15 mouse cellular contexts compared by ENCODE assay signal in genomic region chr6:100222927-100223326, GRCm38 (mm10).
"Had no signal": no experiment of that assay in that cellular context is flagged by ENCODE, and none has a peak within 500 bp of the region (broad histone marks: within the 10 kb centered on the region; RNA-seq: fewer than 3 reads in every experiment).

No protein-coding gene starts in this region.

- H3K27me3 ChIP-seq: stomach, embryonic 15.5 days had no signal

- H3K36me3 ChIP-seq: midbrain, embryonic 10.5 days; midbrain, embryonic 12.5 days; stomach, embryonic 15.5 days had no signal

- H3K9me3 ChIP-seq: midbrain, embryonic 10.5 days; midbrain, embryonic 12.5 days; neural tube, embryonic 12.5 days; stomach, embryonic 15.5 days had no signal

- H3K9ac ChIP-seq: lung, embryonic 14.5 days; midbrain, embryonic 12.5 days; neural tube, embryonic 12.5 days; stomach, embryonic 15.5 days had no signal

- DNase-seq: lung, adult 18-20 months; lung, embryonic 14.5 days; lung, postnatal 10 days; lung, postnatal 4 days; midbrain, embryonic 14.5 days; right cerebral cortex, postnatal 14 days; thymus, adult 2 months; thymus, postnatal 25 days; thymus, postnatal 4 days had no signal

- H3K27ac ChIP-seq: midbrain, embryonic 10.5 days; midbrain, embryonic 12.5 days; neural tube, embryonic 12.5 days; stomach, embryonic 15.5 days; stomach, postnatal 0 days had no signal

- H3K4me3 ChIP-seq: midbrain, embryonic 10.5 days; midbrain, embryonic 12.5 days; myocyte; neural tube, embryonic 12.5 days; stomach, embryonic 15.5 days had no signal
